ENCODE assay signal across 31 mouse cellular contexts in genomic region chr8:86975546-86975945, GRCm38 (mm10).
"Had no signal": no experiment of that assay in that cellular context is flagged by ENCODE, and none has a peak within 500 bp of the region (broad histone marks: within the 10 kb centered on the region; RNA-seq: fewer than 3 reads in every experiment).

No protein-coding gene starts in this region.

- H3K9me3 ChIP-seq: limb, embryonic 10.5 days; limb, embryonic 12.5 days; limb, embryonic 13.5 days; limb, embryonic 15.5 days; liver, embryonic 12.5 days; liver, embryonic 13.5 days; liver, embryonic 15.5 days; lung, embryonic 15.5 days; midbrain, embryonic 10.5 days; midbrain, embryonic 12.5 days; midbrain, embryonic 13.5 days; midbrain, embryonic 15.5 days; neural tube, embryonic 12.5 days; neural tube, embryonic 13.5 days had no signal

- H3K36me3 ChIP-seq: limb, embryonic 10.5 days; limb, embryonic 12.5 days; limb, embryonic 13.5 days; limb, embryonic 15.5 days; liver, embryonic 12.5 days; liver, embryonic 13.5 days; liver, embryonic 15.5 days; lung, embryonic 15.5 days; midbrain, embryonic 10.5 days; midbrain, embryonic 12.5 days; midbrain, embryonic 13.5 days; midbrain, embryonic 15.5 days; neural tube, embryonic 12.5 days; neural tube, embryonic 13.5 days had no signal

- H3K4me3 ChIP-seq: limb, embryonic 10.5 days; limb, embryonic 12.5 days; limb, embryonic 13.5 days; limb, embryonic 15.5 days; liver, embryonic 12.5 days; liver, embryonic 13.5 days; liver, embryonic 15.5 days; lung, embryonic 15.5 days; megakaryocyte, embryonic 14.5 days; midbrain, embryonic 10.5 days; midbrain, embryonic 12.5 days; midbrain, embryonic 13.5 days; midbrain, embryonic 15.5 days; myocyte; neural tube, embryonic 12.5 days; neural tube, embryonic 13.5 days had no signal

- H3K27me3 ChIP-seq: limb, embryonic 12.5 days; limb, embryonic 13.5 days; limb, embryonic 15.5 days; liver, embryonic 12.5 days; liver, embryonic 13.5 days; liver, embryonic 15.5 days; lung, embryonic 15.5 days; megakaryocyte, embryonic 14.5 days; midbrain, embryonic 12.5 days; midbrain, embryonic 13.5 days; midbrain, embryonic 15.5 days; neural tube, embryonic 12.5 days; neural tube, embryonic 13.5 days had no signal

- DNase-seq: left cerebral cortex, postnatal 4 days; liver, embryonic 13.5 days; liver, postnatal 0 days; lung, adult 18-20 months; lung, adult 2 months; lung, embryonic 14.5 days; lung, postnatal 10 days; lung, postnatal 14 days; lung, postnatal 36 days; lung, postnatal 4 days; midbrain, embryonic 14.5 days had no signal

- H3K27ac ChIP-seq: limb, embryonic 10.5 days; limb, embryonic 12.5 days; limb, embryonic 13.5 days; limb, embryonic 15.5 days; liver, embryonic 12.5 days; liver, embryonic 13.5 days; liver, embryonic 14.5 days; liver, embryonic 15.5 days; lung, embryonic 15.5 days; macrophage; midbrain, embryonic 10.5 days; midbrain, embryonic 12.5 days; midbrain, embryonic 13.5 days; midbrain, embryonic 15.5 days; neural tube, embryonic 12.5 days; neural tube, embryonic 13.5 days had no signal

- H3K9ac ChIP-seq: limb, embryonic 12.5 days; limb, embryonic 13.5 days; limb, embryonic 15.5 days; liver, embryonic 12.5 days; liver, embryonic 13.5 days; liver, embryonic 14.5 days; liver, embryonic 15.5 days; liver, postnatal 0 days; lung, embryonic 14.5 days; lung, embryonic 15.5 days; midbrain, embryonic 12.5 days; midbrain, embryonic 13.5 days; midbrain, embryonic 15.5 days; neural tube, embryonic 12.5 days; neural tube, embryonic 13.5 days had no signal

- H3K4me2 ChIP-seq: limb, embryonic 12.5 days; limb, embryonic 13.5 days; limb, embryonic 15.5 days; liver, embryonic 12.5 days; liver, embryonic 13.5 days; liver, embryonic 15.5 days; lung, embryonic 14.5 days; lung, embryonic 15.5 days; midbrain, embryonic 11.5 days; midbrain, embryonic 12.5 days; midbrain, embryonic 13.5 days; midbrain, embryonic 15.5 days; neural tube, embryonic 12.5 days; neural tube, embryonic 13.5 days had no signal

- H3K4me1 ChIP-seq: limb, embryonic 10.5 days; limb, embryonic 12.5 days; limb, embryonic 13.5 days; limb, embryonic 15.5 days; liver, embryonic 12.5 days; liver, embryonic 13.5 days; liver, embryonic 15.5 days; lung, embryonic 15.5 days; megakaryocyte, embryonic 14.5 days; midbrain, embryonic 10.5 days; midbrain, embryonic 12.5 days; midbrain, embryonic 13.5 days; midbrain, embryonic 15.5 days; neural tube, embryonic 12.5 days; neural tube, embryonic 13.5 days had no signal

- ATAC-seq: liver, embryonic 12.5 days; liver, postnatal 0 days; lung, postnatal 0 days; midbrain, embryonic 13.5 days; midbrain, embryonic 15.5 days; midbrain, embryonic 16.5 days had no signal
